Mouse (Mus musculus) frontal cortex, postnatal 25 days (tissue): ENCODE data around the gene Rhoq.

Source experiments
- DNase-seq, 2 experiments: peaks; one replicate each; pipeline ENCODE4 v3.0.0; 2022; ENCODE audit warnings: low spot score in 2 of 2

Gene Rhoq

GRCm38 (mm10) chr17:86962894-86963585 lies at the start of gene Rhoq:
Gene Rhoq (plus strand): TSS chr17:86963082.
- DNase-seq, result peak; percentile 68 to 74

- no peak for DNase-seq
These were observed 47.3 kb upstream of the Rhoq start for GRCm38 (mm10) chr17:86915540-86915939.

GRCm38 (mm10) chr17:86917048-86917447 lies 45.8 kb upstream of the Rhoq start, which contains the start of gene Tmem247:
Gene Tmem247 (plus strand): TSS chr17:86917348.
- no peak for DNase-seq

GRCm38 (mm10) chr17:86918786-86919185 lies 44.1 kb upstream of the Rhoq start:
- DNase-seq, result no peak

GRCm38 (mm10) chr17:86919729-86920128 lies 43.2 kb upstream of the Rhoq start:
- no peak for DNase-seq

GRCm38 (mm10) chr17:86924679-86925078 lies 38.2 kb upstream of the Rhoq start:
- DNase-seq, result no peak

GRCm38 (mm10) chr17:86926836-86927235 lies 36.0 kb upstream of the Rhoq start:
- DNase-seq, result no peak

GRCm38 (mm10) chr17:86929355-86929754 lies 33.5 kb upstream of the Rhoq start:
- DNase-seq, result no peak

- no peak for DNase-seq
These were observed 32.9 kb upstream of the Rhoq start for GRCm38 (mm10) chr17:86929981-86930380.

- DNase-seq, result no peak
These were observed 30.0 kb upstream of the Rhoq start for GRCm38 (mm10) chr17:86932896-86933295.

- DNase-seq, result no peak
These were observed 25.8 kb upstream of the Rhoq start for GRCm38 (mm10) chr17:86937064-86937463.

GRCm38 (mm10) chr17:86937497-86938155 lies 25.3 kb upstream of the Rhoq start:
- DNase-seq, result peak; percentile 33 to 46

- DNase-seq, result no peak
These were observed 24.2 kb upstream of the Rhoq start for GRCm38 (mm10) chr17:86938683-86939082.

GRCm38 (mm10) chr17:86942112-86942511 lies 20.8 kb upstream of the Rhoq start:
- no peak for DNase-seq

- DNase-seq, result no peak
These were observed 19.7 kb upstream of the Rhoq start for GRCm38 (mm10) chr17:86943158-86943557.

GRCm38 (mm10) chr17:86946078-86946477 lies 16.8 kb upstream of the Rhoq start:
- DNase-seq, result no peak

GRCm38 (mm10) chr17:86947840-86948796 lies 14.8 kb upstream of the Rhoq start, which contains the start of gene Atp6v1e2:
Gene Atp6v1e2 (minus strand): TSS chr17:86947897.
- DNase-seq, result no peak

GRCm38 (mm10) chr17:86948801-86949200 lies 14.1 kb upstream of the Rhoq start:
- DNase-seq, result no peak

GRCm38 (mm10) chr17:86957239-86957638 lies 5.6 kb upstream of the Rhoq start:
- no peak for DNase-seq

GRCm38 (mm10) chr17:86957968-86958367 lies 4.9 kb upstream of the Rhoq start:
- DNase-seq, result no peak

GRCm38 (mm10) chr17:86961301-86961841 lies 1.5 kb upstream of the Rhoq start:
- no peak for DNase-seq
